Mouse (Mus musculus) neural tube, embryonic 14.5 days (tissue): ENCODE measurements around the gene Pdzrn3. TPM values are rescaled to one million over a fixed set of nuclear protein-coding genes. Genes with fewer than 3 reads are reported as not detected.
A peak's percentile ranks its signal among the peaks of the same experiment; 100 is the strongest.

Experiments
- ATAC-seq: fragments of 200-750 bp; cut with Nextera tagmentation; 2 replicates; pipeline ENCODE4 v1.8.0; 2017; ENCODE audit warnings: low read depth, mild to moderate bottlenecking, moderate TSS enrichment, moderate library complexity
- H3K27ac ChIP-seq: fragments of 300-500 bp; sonication (generic); 2 replicates; pipeline ENCODE4 v1.5.1; 2014; ENCODE audit warnings: low read depth, mild to moderate bottlenecking, control low read depth, low read length, moderate library complexity, mixed read lengths
- H3K27me3 ChIP-seq: fragments of 300-500 bp; sonication (generic); 2 replicates; pipeline ENCODE4 v1.6.1; 2014; ENCODE audit warnings: low read length; ENCODE audit not compliant: control insufficient read depth, insufficient read depth
- H3K36me3 ChIP-seq: fragments of 300-500 bp; sonication (generic); 2 replicates; pipeline ENCODE4 v1.6.1; 2014; ENCODE audit warnings: low read length, mixed read lengths; ENCODE audit not compliant: control insufficient read depth, insufficient read depth
- H3K4me1 ChIP-seq: fragments of 300-500 bp; sonication (generic); 2 replicates; pipeline ENCODE4 v1.6.1; 2014; ENCODE audit warnings: low read length; ENCODE audit not compliant: control insufficient read depth, insufficient read depth
- H3K4me2 ChIP-seq: fragments of 300-500 bp; sonication (generic); 2 replicates; pipeline ENCODE4 v1.6.1; 2014; ENCODE audit warnings: mild to moderate bottlenecking, low read depth, low read length, control low read depth
- H3K4me3 ChIP-seq: fragments of 300-500 bp; sonication (generic); 2 replicates; pipeline ENCODE4 v1.5.1; 2014; ENCODE audit warnings: low read depth, low read length, control low read depth, mixed read lengths
- H3K9ac ChIP-seq: fragments of 300-500 bp; sonication (generic); replicated peaks from 2 replicates; pipeline ENCODE4 v1.6.1; 2014; ENCODE audit warnings: low read depth, mild to moderate bottlenecking, control low read depth, low read length, mixed read lengths
- H3K9me3 ChIP-seq: fragments of 300-500 bp; sonication (generic); 2 replicates; pipeline ENCODE4 v1.6.1; 2016; ENCODE audit warnings: low read length; ENCODE audit not compliant: control insufficient read depth
- WGBS: fragments of 180-500 bp; shearing (Covaris S2); extraction: QIAGEN DNeasy Blood & Tissue Kit; methylation state at CpG from one replicate; pipeline ENCODE4 v1.1.7; 2014; 5-methylcytosine and 5-hydroxymethylcytosine counted together
- polyA plus RNA-seq: library from polyadenylated mRNA; unstranded; fragments of >200 nt; fragmentation: Nextera tagmentation; extraction: Ambion mirVana; gene quantifications from 2 replicates; pipeline ENCODE4 v1.2.1, GENCODE M21; 2014

The Pdzrn3 gene
- polyA plus RNA-seq = 28.4 and 30.0 TPM in 2 replicates

DNA sequence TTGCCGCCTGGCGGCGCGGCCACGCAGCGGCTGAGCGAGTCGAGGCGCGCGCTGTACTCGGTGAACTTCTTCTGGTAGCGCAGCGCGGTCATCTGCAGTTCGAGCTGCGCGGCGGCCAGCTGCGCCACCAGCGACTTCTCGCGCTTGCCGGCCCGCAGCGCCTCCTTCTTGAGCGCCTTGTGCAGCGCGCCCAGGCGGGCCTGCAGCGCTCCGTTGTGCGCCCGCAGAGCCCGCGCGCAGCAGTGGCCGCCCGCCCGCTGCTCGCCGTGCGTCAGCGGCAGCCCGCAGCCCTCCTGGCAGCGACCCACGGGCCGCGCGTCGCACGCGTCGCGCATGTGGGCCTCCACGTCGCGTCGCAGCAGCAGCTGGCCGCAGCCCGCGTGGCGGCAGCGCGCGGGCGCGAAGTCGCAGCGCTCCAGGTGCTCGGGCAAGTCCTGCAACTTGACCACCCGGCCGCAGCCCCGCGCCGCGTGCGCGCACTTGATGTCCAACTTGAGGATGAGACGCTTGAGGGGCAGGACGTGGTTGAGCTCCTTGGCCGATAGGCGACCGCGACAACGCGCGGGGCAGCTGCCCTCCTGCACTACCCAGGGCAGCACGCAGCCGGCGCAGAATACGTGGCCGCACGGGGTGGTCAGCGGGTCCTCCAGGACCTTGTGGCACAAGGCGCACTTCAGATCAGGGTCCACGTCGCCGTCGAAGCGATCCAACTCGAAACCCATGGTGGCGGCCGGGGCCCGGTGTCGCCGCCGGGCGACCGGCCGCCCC is at the start of gene Pdzrn3:
Gene Pdzrn3, minus strand, starts transcription at position 731 of the 768 bp plus-strand sequence.
- H3K9ac ChIP-seq = peak within 1 kb of the TSS; percentile 54
- H3K27ac ChIP-seq = peak within 1 kb of the TSS; percentile 64
- H3K9me3 ChIP-seq = no peaks in the 10 kb centered on the region
- ATAC-seq = peak; percentile 70
- peak within 1 kb of the TSS; percentile 50 for H3K4me3 ChIP-seq
- peak within 1 kb of the TSS; percentile 98 for H3K4me2 ChIP-seq
- no peaks in the 10 kb centered on the region for H3K27me3 ChIP-seq
- H3K36me3 ChIP-seq = no peaks in the 10 kb centered on the region
- H3K4me1 ChIP-seq = peaks cover 8% of the 10 kb centered on the region
- WGBS = under 1% methylated on average over 90 of the region's 111 CpGs

DNA sequence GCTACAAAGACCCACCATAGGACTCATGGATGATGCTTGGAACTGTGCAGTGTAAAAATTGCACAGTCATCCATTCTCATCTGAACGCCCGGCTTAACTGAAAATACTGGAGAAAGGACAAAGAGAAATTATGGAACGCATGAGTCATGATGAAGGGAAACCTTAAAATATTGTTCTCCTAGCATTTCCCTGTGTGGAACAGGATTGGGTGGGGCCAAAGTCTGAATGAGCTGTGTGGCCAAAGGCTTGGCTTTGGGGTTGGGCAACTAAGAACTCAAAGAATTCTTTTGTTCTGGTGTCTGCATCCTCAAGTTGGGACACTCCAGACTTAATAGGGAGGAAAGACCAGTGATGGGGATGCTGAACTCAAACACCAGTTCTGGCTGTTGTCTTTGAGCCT is 49.6 kb upstream of the Pdzrn3 start:
- no peaks in the 10 kb centered on the region for H3K9me3 ChIP-seq
- peaks cover 4% of the 10 kb centered on the region; the same call in 1 of the 2 replicates for H3K4me1 ChIP-seq
- no peak for ATAC-seq
- no peak overlapping the region for H3K4me3 ChIP-seq
- H3K27ac ChIP-seq = no peak overlapping the region
- no peak overlapping the region for H3K9ac ChIP-seq
- H3K4me2 ChIP-seq = no peak overlapping the region
- H3K36me3 ChIP-seq = no peaks in the 10 kb centered on the region
- H3K27me3 ChIP-seq = no peaks in the 10 kb centered on the region
- WGBS = 94% methylated on average over 3 of the region's 3 CpGs

DNA sequence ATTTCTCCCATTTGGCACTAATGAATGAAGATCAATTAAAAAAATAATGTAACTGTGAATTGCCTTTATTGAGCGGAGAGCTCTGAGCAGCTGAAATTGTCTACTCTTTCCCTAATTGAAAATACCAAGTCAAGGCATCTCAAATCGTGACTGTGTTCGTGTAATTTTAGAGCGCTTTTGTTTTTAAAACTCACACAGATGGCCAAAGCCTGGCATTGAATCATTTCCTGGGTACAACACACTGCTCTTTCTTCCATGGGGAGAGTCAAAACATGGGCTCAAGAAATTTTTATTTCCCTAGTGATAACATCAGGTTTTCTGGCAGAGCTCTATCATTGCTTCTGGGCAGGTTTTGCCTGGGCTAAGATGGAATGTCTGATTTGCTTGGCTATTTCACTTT is 48.6 kb upstream of the Pdzrn3 start:
- H3K4me1 ChIP-seq = peaks cover 4% of the 10 kb centered on the region; the same call in 1 of the 2 replicates
- no peak overlapping the region for H3K4me3 ChIP-seq
- 45% methylated on average over 4 of the region's 4 CpGs for whole genome bisulfite sequencing
- ATAC-seq = no peak
- no peaks in the 10 kb centered on the region for H3K27me3 ChIP-seq
- no peak overlapping the region for H3K4me2 ChIP-seq
- H3K9ac ChIP-seq = no peak overlapping the region
- no peaks in the 10 kb centered on the region for H3K36me3 ChIP-seq
- no peaks in the 10 kb centered on the region for H3K9me3 ChIP-seq
- H3K27ac ChIP-seq = no peak overlapping the region

DNA sequence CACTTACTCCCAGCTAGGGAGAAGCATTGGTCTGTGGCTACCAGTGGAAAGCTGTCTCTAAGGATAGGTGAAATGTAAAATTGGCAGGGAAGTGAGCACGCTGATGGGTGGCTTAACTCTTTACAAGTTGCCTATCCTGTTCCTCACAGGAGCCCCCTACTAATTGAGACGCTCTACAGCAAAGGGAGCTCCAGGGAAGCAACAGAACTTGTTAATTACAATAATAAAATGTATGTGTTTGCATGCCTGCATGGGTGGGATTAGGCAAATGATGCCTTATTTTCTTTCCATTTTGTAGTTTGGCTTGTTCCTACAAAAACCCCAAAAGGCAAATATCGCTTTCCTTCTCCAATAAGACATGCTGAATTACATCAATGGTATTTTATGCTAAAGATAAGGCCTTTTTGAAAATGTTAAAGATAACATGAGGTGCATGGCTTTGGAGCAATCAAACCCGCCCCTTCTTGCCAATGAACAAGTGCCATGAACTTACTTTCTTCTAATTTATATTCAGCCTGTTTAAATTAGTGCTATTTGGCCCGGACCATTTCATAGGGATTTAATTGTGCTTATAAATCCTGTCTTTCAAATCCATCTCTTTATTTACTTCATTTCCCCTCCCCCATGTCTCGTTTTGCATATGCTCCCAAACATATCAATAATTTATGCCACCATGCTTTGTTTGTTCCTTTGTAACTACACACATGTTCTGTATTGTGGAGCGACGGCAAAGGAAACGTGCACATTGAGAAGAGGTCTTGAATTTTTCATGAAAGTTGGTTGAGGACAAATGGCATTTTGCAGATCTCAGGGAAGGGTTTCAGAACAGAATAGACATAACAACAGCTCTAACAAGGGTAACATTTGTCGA is 44.6 kb upstream of the Pdzrn3 start:
- Histone ChIP-seq H3K27me3 (no peaks in the 10 kb centered on the region), H3K27ac (no peak overlapping the region), H3K9ac (no peak overlapping the region), H3K4me2 (no peak overlapping the region), H3K36me3 (no peaks in the 10 kb centered on the region), H3K4me1 (peaks cover 4% of the 10 kb centered on the region; the same call in 1 of the 2 replicates), H3K4me3 (no peak overlapping the region), H3K9me3 (no peaks in the 10 kb centered on the region)
- WGBS = 28% methylated on average over 10 of the region's 10 CpGs
- peak; percentile 41; the same call in 1 of the 2 replicates for ATAC-seq

DNA sequence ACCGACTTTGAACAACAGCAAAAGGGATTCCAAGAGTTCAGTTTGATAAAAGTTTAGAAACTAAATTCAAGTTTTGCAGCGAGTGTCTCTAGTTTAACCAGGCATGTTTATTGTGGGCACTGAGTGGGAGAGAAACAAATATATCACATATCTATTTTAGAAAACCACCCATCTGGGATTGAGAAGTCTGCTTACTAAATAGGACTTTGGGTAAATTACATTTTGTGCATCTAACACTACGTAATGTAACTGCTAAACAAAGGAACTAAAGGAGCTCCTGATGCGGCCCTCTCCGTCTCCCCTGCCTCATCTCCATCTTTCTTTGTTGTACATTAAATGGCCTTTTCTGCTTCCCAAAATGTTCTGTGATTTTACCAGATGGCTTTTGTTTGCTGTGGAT is 40.5 kb upstream of the Pdzrn3 start:
- Histone ChIP-seq H3K36me3 (no peaks in the 10 kb centered on the region), H3K27me3 (no peaks in the 10 kb centered on the region), H3K27ac (no peak overlapping the region), H3K4me2 (no peak overlapping the region), H3K9me3 (no peaks in the 10 kb centered on the region), H3K4me1 (no peaks in the 10 kb centered on the region), H3K4me3 (no peak overlapping the region), H3K9ac (no peak overlapping the region)
- no peak for ATAC-seq
- WGBS = 73% methylated on average over 5 of the region's 5 CpGs

DNA sequence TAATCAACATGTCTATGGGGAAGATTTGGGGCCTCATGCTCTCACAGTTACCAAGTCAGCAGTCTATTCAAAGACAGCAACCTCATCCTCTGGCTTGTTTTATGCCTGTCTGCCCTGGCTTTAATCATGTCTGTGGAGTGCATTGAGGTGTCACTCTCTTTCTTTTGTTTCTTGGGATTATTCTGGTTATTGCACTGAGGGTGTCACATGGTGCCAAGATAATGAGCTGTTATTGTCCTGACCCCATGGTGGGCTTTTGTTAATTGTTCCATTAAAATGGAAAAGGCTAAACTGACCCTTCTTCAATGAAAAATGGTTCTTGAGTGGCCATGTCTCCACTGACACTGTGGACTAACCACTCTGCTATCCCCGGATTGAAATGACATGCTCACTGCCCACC is 34.0 kb upstream of the Pdzrn3 start:
- Histone ChIP-seq H3K36me3 (no peaks in the 10 kb centered on the region), H3K9ac (no peak overlapping the region), H3K27me3 (no peaks in the 10 kb centered on the region), H3K4me2 (no peak overlapping the region), H3K4me3 (no peak overlapping the region), H3K27ac (no peak overlapping the region), H3K9me3 (no peaks in the 10 kb centered on the region), H3K4me1 (no peaks in the 10 kb centered on the region)
- ATAC-seq = no peak
- WGBS = 8% methylated on average over 1 of the region's 1 CpGs

DNA sequence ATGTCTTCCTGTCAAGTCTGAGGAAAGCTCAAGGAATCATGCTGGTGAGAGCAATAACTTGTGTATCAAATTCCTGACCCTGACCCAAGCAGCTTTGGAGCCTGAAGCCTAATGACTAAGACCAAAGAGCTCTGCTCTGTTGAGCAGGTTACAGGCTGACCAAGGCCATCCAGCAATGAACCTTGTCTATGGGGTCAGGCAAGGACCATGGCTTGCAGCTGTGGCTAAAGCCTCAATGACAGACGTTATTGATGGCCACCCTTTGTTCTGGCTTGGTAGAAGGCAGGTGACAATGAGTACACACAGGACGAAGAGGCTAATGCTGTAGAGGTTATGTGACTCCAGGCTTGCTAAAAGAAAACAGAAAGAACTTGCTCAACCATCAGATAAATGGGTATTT is 33.4 kb upstream of the Pdzrn3 start:
- H3K9ac ChIP-seq = no peak overlapping the region
- no peak overlapping the region for H3K4me3 ChIP-seq
- no peaks in the 10 kb centered on the region for H3K27me3 ChIP-seq
- no peak overlapping the region for H3K4me2 ChIP-seq
- WGBS = 13% methylated on average over 2 of the region's 2 CpGs
- no peaks in the 10 kb centered on the region for H3K36me3 ChIP-seq
- no peak for ATAC-seq
- H3K4me1 ChIP-seq = no peaks in the 10 kb centered on the region
- H3K27ac ChIP-seq = no peak overlapping the region
- no peaks in the 10 kb centered on the region for H3K9me3 ChIP-seq

DNA sequence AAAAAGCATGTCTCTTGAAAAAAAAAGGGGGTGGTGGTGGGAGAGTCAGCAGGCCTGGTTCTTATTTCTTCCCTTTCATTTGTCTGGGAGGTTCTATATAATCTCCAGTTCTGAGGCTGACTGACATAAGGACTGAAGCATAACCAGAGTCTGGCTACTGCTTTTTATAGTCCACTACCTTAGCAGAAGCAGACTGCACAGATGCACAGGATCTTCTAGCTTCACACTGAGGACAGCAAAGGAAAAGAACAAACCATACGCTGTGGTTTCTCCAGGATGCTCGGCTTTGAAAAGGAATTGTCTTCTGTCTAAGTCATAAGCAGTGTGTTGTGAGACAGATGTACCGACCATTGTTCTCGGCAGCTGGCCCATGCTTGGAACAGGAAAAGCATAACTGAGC is 19.0 kb upstream of the Pdzrn3 start:
- WGBS = 83% methylated on average over 4 of the region's 4 CpGs

DNA sequence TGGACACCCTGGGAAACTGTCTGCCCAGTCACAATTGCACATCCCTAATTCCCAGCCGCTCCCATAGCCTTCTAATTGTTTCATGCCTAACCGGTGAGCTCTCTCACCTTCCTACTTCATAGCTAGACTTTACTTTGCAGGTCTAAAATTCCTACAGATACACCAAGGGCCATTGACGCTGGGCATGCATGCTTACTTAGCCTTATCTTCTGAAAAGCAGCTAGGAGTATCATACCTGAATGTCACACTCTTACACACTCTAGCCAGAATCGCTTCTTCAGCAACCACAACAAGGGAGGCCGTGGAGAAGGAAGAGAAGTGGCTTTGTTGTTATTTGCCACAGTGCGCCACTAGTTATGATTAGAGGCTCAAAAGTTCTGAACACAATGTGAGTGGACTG is 18.2 kb upstream of the Pdzrn3 start:
- Histone ChIP-seq H3K9me3 (no peaks in the 10 kb centered on the region), H3K9ac (no peak overlapping the region), H3K27ac (no peak overlapping the region), H3K4me1 (no peaks in the 10 kb centered on the region), H3K27me3 (no peaks in the 10 kb centered on the region), H3K4me3 (no peak overlapping the region), H3K4me2 (no peak overlapping the region), H3K36me3 (no peaks in the 10 kb centered on the region)
- ATAC-seq = no peak
- 92% methylated on average over 6 of the region's 6 CpGs for WGBS

More for the DNA sequence above, 19.0 kb upstream of the Pdzrn3 start:
- Histone ChIP-seq H3K4me3 (no peak overlapping the region), H3K4me2 (no peak overlapping the region), H3K27ac (no peak overlapping the region), H3K4me1 (no peaks in the 10 kb centered on the region), H3K27me3 (no peaks in the 10 kb centered on the region), H3K36me3 (no peaks in the 10 kb centered on the region), H3K9me3 (no peaks in the 10 kb centered on the region), H3K9ac (no peak overlapping the region)
- no peak for ATAC-seq
